Mouse (Mus musculus) CD4-positive, CD25-positive, alpha-beta regulatory T cell, adult 4 months (primary cell): Measurements from ENCODE around the gene Atp6v1g3. TPM values are rescaled to one million over a fixed set of nuclear protein-coding genes. Genes with fewer than 3 reads are reported as not detected.

Source experiments
- ATAC-seq: one replicate; pipeline ENCODE4 v1.8.0; 2017
- polyA plus RNA-seq, 2 experiments: library from polyadenylated mRNA; unstranded; fragments of 100-300 nt; shearing (Covaris generic); gene quantifications; one replicate each; pipeline ENCODE4 v1.2.1; 2017

Atp6v1g3 gene
- polyA plus RNA-seq = under 1 TPM; 0.28 to 0.96 TPM

- no peak for ATAC-seq
These were observed at the start of gene Atp6v1g3 for GRCm38 (mm10) chr1:138273438-138273837. Gene Atp6v1g3 (plus strand): TSS chr1:138273738.

- ATAC-seq = peak; percentile 100
These were observed 40.5 kb upstream of the Atp6v1g3 start for GRCm38 (mm10) chr1:138233051-138233450.

GRCm38 (mm10) chr1:138237252-138237651, 36.3 kb upstream of the Atp6v1g3 start:
- ATAC-seq = no peak

DNA sequence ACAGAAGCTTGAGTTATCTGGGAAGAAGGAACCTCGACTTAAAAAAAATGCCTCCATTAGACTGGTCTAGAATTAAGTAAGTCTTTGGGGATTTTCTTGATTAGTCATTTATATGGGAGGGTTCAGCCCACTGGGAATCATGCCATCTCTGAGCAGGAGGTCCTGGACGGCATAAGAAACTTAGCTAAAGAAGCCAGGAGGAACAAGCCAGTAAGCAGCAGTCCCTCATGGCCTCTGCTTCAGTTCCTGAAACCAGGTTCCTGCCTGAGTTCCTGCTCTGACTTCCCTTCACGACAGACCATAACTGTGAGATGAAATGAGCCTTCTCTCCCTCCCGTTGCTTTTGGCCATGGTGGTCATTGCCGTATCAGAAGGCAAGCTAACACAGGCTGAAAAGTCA, 29.6 kb upstream of the Atp6v1g3 start:
- no peak for ATAC-seq

- no peak for ATAC-seq
These were observed 29.1 kb upstream of the Atp6v1g3 start for GRCm38 (mm10) chr1:138244485-138244884.

DNA sequence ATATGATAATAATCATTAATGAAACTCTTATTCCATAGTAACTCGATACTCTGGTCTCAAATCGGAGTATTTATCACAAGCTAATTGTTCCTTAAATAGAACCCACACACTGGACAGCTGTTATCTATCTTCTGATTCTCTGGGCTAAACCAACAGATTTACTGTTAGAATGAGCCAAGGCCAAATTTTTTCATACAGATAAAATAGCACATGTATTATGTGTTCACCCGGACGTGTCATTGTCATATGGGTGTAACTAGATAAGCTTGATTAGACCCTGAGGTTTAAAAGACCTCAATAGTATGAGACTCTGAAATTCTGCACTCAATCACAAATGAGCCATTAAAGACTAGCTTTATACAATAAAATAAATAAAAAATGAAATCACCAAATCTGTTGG, 28.4 kb upstream of the Atp6v1g3 start:
- no peak for ATAC-seq

GRCm38 (mm10) chr1:138245533-138245932, 28.0 kb upstream of the Atp6v1g3 start:
- no peak for ATAC-seq

DNA sequence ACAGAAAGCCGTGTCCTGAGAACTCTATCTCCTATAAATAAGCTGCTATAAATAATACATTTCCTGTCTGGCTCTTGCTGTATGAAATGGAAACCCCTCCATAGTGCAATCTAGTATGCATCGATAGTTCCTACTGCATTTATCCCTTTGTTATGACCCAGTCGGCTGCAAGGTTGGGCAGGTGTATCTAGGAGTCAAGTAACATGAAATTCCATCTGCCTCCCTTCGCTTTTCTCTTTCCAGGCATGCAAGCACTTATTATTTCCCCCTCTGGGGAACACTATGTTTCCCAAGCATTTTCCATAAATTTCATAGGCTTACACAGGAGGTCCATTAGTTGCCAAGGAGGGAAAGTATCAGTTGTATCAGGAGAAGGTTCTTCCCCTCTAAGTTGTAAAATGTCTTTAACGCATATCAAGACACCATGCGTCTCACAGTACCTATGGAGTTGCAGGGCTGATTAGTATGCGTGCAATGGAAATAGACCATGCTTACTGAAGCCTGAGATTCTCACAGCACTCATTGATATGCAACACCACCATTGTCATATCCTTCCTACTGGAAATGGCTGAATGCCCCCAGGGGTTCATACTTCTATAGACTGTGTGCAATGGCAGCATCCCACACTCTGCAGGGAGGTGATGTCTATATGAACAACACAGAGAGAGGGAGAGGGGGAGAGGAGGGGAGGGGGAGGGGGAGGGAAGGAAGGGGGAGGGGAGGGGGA, 26.9 kb upstream of the Atp6v1g3 start:
- ATAC-seq = no peak

DNA sequence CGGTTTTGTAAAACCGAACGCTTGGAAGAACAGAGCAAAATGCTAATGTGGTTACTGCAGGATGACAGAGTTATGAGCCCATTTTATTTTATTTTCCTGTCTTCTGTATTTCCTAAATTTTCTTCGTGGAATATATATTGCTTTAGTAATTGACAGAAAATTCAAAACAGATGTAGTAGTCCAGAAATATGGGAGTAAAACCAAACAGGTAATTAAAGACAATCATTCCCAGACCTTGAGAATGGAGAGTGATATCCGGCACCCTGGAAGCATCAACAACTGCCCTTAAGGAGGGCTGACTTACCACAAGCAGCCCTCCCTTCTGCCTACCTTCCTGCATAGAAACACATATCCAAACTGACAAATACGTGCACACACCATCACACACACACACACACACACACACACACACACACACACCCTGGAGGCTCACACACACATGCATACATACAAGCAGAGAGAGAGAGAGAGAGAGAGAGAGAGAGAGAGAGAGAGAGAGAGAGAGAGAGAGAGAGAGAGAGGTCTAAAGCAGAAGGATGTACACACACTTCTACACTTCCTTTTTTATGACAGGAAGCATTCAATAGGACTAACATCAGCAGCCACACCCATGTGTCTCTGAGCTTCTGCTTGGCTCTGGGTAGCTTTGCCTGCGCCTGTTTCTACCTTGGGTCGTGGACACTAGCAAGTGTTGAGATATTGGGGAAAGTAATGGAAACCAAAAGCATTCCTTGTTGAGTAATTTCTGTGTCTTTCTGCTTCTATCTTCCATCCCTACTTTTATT, 25.6 kb upstream of the Atp6v1g3 start:
- peak; percentile 87 for ATAC-seq

DNA sequence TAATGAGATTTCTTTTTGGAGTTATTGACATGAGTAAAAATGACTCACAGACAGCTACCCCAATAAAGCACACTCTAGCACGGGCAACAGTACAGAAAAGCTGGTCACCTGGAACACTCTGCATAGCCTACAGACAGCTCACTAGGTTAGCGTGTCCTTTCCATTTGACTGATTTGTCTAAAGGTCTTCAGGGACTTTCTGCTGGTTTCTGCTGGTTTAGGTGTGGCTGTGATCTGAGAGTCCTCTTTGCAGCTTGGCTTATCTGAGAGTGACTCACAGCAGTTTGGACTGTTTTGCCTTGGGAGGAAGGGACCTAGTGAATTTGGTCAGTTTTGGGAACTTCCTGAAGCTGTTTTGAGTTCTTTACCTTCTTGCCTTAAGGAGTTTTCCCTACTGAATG, 24.8 kb upstream of the Atp6v1g3 start:
- ATAC-seq = peak; percentile 46

DNA sequence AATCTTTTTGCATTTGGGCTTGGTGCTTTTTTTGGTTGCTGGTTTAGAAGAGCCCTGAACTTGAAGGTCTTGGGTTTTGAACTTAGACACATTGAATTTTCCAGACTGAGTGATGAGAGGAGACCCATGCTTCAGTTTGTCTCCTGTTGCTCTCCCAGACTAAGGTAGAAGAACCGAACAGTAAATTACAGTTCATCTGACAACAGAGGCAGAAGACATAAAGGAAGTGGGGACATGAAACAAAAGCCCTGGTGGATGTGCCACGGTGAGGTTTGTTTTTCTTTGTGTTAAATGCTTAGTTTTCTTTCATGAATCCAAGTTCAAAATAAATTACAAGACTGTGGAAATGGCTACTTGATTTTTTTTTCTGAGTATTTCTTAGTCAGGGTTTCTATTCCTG, 22.6 kb upstream of the Atp6v1g3 start:
- peak; percentile 36 for ATAC-seq

GRCm38 (mm10) chr1:138256172-138256789, 17.3 kb upstream of the Atp6v1g3 start:
- ATAC-seq = no peak

GRCm38 (mm10) chr1:138258758-138259157, 14.8 kb upstream of the Atp6v1g3 start:
- peak; percentile 96 for ATAC-seq

DNA sequence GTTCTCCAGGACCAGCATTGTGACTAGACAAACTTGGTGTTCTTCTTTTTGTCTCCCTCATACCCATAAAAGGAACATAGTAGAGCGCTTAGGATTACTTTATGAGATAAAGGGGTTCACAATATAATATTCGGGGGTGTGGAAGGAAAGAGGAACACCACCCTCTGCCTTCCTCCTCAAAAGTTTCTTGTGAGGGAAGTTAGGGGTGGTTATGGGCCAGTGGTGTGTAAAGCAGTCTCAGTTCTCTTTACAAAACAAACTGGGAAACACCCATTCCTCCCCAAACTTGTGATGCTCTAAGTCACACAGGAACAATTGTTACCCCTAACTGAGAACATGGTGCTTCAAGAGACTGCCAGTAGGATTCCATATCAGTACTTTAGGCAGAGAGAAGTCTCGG, 12.0 kb upstream of the Atp6v1g3 start:
- no peak for ATAC-seq

DNA sequence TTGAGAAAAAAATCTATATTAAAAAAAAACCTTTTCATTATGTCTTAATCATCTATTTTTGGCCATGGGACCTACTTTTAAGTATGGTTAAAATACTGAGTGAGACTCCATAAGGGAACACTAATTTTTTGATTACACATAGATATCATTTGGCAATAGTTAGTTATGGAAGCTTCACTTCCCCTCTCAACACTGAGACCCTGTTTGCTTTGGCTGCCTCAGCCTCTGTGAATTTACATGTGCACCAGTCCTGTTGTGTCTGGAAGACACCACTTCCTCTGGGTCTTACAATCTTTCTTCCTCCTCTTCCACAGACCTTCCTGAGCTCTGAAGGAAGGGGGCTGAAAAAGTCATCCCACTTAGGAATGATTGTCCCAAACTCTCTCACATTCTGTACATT, 11.1 kb upstream of the Atp6v1g3 start:
- ATAC-seq = no peak

GRCm38 (mm10) chr1:138267465-138268055, 6.0 kb upstream of the Atp6v1g3 start:
- peak; percentile 51 for ATAC-seq

DNA sequence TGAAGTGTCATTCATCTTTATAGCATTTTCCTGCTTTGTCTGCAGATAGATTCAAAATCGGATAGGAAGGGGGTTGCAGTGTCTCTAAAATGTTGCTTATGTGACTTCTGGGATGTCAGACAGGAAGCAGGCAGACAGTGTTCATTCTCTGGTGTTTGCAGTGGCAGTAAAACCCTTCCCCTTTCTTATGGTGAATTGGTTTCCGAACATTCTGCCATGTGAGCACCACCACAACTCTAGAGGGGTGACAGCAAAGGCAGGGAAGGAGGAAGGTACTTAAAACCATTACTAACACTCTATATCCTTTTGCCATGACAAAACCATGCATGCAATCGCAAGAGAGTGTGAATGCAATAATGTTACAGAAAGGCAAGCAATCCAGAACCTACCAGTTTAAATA, 1.4 kb downstream of the Atp6v1g3 start:
- no peak for ATAC-seq

DNA sequence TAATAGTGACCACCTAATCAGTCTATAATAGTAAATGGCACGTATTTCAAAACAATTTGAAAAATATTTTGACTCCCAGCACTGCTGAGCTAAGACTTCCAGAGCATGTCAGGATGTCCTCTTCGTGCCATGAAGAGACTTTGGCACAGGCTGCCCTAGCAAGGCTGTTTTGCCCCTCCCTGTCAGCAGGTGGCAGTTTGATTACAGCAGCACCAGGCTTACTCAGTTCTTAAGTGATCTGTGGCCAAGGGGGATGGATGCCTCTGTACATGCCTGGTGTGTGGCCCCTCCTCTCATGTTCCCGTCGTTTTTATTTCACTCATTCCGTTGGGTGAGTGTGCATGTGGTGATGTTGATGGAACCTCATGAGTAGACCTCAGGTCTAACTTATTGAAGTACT, 2.3 kb downstream of the Atp6v1g3 start:
- ATAC-seq = peak; percentile 94

DNA sequence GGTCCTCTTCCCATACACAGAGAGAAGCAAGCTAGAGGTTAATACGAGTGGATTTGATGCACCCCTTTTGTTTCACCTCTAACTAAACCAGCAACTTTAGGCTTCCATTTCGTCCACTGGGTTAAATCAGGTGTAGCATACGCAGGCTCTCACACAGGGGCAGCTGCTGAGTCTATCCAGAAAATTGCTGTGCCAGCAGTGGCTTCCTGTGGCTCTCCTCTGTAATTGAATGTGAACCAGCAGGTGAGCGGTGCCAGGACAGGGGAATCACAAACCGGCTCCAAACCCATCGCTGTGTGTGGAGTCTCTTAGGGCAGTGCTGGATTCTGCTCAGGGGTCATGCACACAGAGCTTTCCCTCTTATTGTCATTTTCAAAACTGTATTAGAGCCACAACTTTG, 7.6 kb downstream of the Atp6v1g3 start:
- no peak for ATAC-seq

- ATAC-seq = no peak
These were observed 9.0 kb downstream of the Atp6v1g3 start for GRCm38 (mm10) chr1:138282413-138283141.

GRCm38 (mm10) chr1:138287665-138288064, 14.1 kb downstream of the Atp6v1g3 start:
- ATAC-seq = peak; percentile 32

DNA sequence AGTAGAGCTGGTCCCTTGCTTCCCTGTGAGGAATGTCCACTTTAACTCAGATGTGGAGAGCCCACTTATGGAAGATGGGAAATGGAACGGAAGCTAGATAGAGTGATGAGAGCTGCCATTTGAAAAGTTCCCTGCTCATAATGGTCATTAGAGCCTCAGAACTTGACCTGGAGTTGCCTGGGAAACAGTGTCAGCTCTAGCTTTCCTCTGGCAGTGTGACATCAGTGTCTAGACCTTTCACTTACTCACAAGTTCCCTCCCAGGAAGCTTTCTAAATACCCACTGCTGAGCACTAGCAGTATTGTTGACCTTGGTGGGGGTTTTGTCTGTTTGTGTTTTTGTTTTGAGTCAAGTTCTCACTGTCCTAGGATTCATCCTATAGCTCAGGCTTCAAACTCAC, 15.2 kb downstream of the Atp6v1g3 start:
- no peak for ATAC-seq
